Mouse (Mus musculus) C2C12 (cell line): Measurements from ENCODE around the gene Rnf8. TPM values are rescaled to one million over a fixed set of nuclear protein-coding genes. Genes with fewer than 3 reads are reported as not detected.

ENCODE experiments used
- H3K27me3 ChIP-seq: one replicate; pipeline ENCODE4 v1.6.1; 2011; ENCODE audit not compliant: control insufficient read depth, insufficient read depth, insufficient read length
- H3K36me3 ChIP-seq: one replicate; pipeline ENCODE4 v1.6.1; 2011; ENCODE audit not compliant: control insufficient read depth, insufficient read depth
- H3K4me3 ChIP-seq: one replicate; pipeline ENCODE4 v1.5.1; 2011; ENCODE audit warnings: mild to moderate bottlenecking, control low read depth; ENCODE audit not compliant: poor library complexity, insufficient read depth, severe bottlenecking
- H3K79me2 ChIP-seq: one replicate; pipeline ENCODE4 v1.6.1; 2011; ENCODE audit not compliant: control insufficient read depth, insufficient read depth
- H3K79me3 ChIP-seq: one replicate; pipeline ENCODE4 v1.6.1; 2011; ENCODE audit warnings: low read depth, control low read depth
- H3ac ChIP-seq: one replicate; pipeline ENCODE3; 2011; ENCODE audit warnings: low read depth; ENCODE audit not compliant: control insufficient read depth, insufficient read length
- CEBPB ChIP-seq: IDR thresholded peaks from one replicate; pipeline ENCODE4 v1.6.1; 2011; ENCODE audit warnings: low read depth, mild to moderate bottlenecking, control low read depth, moderate library complexity
- CTCF ChIP-seq: IDR thresholded peaks from one replicate; pipeline ENCODE4 v1.5.1; 2011; ENCODE audit not compliant: control insufficient read depth, insufficient read depth, insufficient read length
- FOSL1 ChIP-seq: IDR thresholded peaks from one replicate; pipeline ENCODE4 v1.8.0; 2011; ENCODE audit warnings: mild to moderate bottlenecking, low read length; ENCODE audit not compliant: poor library complexity, insufficient read depth, severe bottlenecking
- MAX ChIP-seq: IDR thresholded peaks from one replicate; pipeline ENCODE4 v1.6.1; 2011; ENCODE audit warnings: mild to moderate bottlenecking, control low read depth
- MYOD1 ChIP-seq: IDR thresholded peaks from one replicate; pipeline ENCODE4 v1.6.1; 2011; ENCODE audit warnings: low read depth; ENCODE audit not compliant: control insufficient read depth, insufficient read length
- MYOG ChIP-seq: IDR thresholded peaks from one replicate; pipeline ENCODE4 v1.6.1; 2011; ENCODE audit not compliant: control insufficient read depth, insufficient read length; ENCODE audit errors: extremely low read depth
- USF1 ChIP-seq: IDR thresholded peaks from one replicate; pipeline ENCODE4 v1.6.1; 2011; ENCODE audit warnings: low read depth, mild to moderate bottlenecking, control low read depth, moderate library complexity
- polyA plus RNA-seq: library from polyadenylated mRNA; unstranded; fragments of >200 nt; fragmentation: generic; extraction: Trizol; gene quantifications from one replicate; pipeline ENCODE4 v1.2.1, GENCODE M21; 2012; ENCODE audit warnings: missing spikeins

Gene Rnf8
- polyA plus RNA-seq, 1 experiment, result 22.7 TPM

DNA sequence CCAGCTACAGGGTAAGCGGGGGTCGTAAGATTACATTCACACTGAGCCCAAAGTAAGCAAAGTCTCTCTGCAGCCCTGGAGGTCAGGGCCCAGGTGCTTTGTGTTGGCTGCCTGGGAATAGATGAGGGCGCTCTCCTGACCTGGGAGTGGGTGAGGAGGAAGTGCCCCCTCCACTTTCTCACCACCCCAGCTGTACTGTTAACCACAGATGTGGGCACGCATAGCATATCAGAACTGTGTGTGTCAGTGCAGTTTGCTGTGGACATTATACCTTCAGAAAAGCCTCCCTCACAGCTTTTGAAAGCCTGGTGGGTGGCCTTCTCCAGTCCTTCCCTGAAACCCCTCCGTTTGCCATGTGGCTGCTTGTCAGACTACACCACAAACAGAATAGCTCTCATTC lies 30.3 kb upstream of the Rnf8 start:
- Histone ChIP-seq H3K79me3 (no peaks in the 10 kb centered on the region), H3K27me3 (no peaks in the 10 kb centered on the region), H3K4me3 (no peak overlapping the region), H3K36me3 (peaks cover 9% of the 10 kb centered on the region), H3ac (no peak overlapping the region), H3K79me2 (no peaks in the 10 kb centered on the region)
- TF ChIP-seq MAX, result no peak
- no peak for TF ChIP-seq CTCF
- TF ChIP-seq MYOG, result no peak
- no peak for TF ChIP-seq MYOD1
- no peak for TF ChIP-seq FOSL1
- TF ChIP-seq USF1, result no peak
- TF ChIP-seq CEBPB, result no peak

DNA sequence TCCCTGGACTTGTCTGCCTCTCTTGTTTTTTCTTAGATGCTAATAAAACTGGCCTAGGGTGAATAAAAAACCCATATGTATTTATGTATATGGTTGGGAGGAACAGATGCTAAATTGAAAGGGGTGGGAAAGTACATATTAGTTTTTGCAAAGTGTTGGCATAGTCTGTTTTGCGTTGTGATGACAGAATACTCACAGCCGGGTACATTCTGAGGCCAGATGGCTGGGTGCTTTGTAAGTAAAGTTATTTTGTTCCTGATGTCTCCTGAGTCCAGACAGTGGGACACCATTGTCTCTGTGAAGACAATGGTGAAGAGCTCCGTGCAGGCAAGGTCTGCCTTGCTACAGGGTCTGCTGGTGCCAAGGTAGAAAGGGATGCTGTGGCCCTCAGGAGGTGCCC lies 29.9 kb upstream of the Rnf8 start:
- Histone ChIP-seq H3K27me3 (no peaks in the 10 kb centered on the region), H3K36me3 (peaks cover 5% of the 10 kb centered on the region), H3K79me2 (no peaks in the 10 kb centered on the region), H3ac (no peak overlapping the region), H3K4me3 (no peak overlapping the region), H3K79me3 (no peaks in the 10 kb centered on the region)
- no peak for TF ChIP-seq MAX
- TF ChIP-seq MYOG, result no peak
- TF ChIP-seq USF1, result no peak
- no peak for TF ChIP-seq FOSL1
- no peak for TF ChIP-seq MYOD1
- no peak for TF ChIP-seq CTCF
- TF ChIP-seq CEBPB, result no peak

DNA sequence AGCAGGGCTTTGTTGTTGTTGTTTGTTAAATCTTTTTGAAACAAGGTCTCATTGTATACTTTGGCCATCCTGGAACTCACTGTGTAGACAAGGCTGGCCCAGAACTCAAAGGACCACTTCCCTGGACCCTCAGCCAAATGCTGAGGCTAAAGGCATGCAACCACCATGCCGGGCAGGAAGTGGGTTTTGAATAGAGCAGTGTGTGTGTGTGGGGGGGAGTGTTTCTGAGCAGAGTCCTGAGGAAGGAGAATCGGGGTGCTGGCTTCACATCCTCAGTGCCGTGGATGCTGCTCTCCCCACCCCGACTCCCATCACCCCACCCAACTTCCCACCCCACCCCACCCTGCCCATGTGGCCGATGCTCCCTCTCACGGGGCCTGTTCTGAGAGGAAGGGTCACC lies 29.1 kb upstream of the Rnf8 start:
- no peaks in the 10 kb centered on the region for H3K27me3 ChIP-seq
- H3K36me3 ChIP-seq, result peaks cover 3% of the 10 kb centered on the region
- H3K4me3 ChIP-seq, result no peak overlapping the region
- H3ac ChIP-seq, result no peak overlapping the region
- TF ChIP-seq FOSL1, result no peak
- no peak for TF ChIP-seq CTCF
- no peak for TF ChIP-seq MAX
- no peak for TF ChIP-seq CEBPB
- TF ChIP-seq MYOD1, result no peak
- TF ChIP-seq USF1, result no peak
- TF ChIP-seq MYOG, result no peak
- no peaks in the 10 kb centered on the region for H3K79me3 ChIP-seq
- H3K79me2 ChIP-seq, result no peaks in the 10 kb centered on the region

DNA sequence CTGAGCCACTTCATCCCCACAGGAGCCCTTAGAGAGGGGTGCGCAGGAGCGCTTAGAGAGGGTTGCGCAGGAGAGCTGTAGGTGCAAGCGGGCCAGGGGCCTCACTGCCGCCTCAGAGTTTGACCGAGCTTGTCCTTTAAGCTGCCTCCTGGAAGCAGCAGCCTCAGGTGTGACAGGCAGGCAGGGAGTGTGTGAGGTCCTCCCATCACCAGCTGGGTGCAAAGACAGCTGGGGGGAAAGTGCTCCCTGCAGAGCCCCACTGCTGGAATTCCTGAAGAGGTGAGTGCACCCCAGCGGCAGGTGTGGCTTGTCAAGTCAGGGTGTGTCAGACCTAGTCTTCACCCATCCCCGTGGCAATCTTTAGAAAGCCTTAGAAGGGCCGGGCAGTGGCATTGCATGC lies 27.7 kb upstream of the Rnf8 start:
- peaks cover 3% of the 10 kb centered on the region for H3K36me3 ChIP-seq
- no peak for TF ChIP-seq MYOG
- no peak for TF ChIP-seq CTCF
- no peak for TF ChIP-seq MAX
- TF ChIP-seq MYOD1, result no peak
- TF ChIP-seq FOSL1, result no peak
- TF ChIP-seq CEBPB, result no peak
- TF ChIP-seq USF1, result no peak
- H3K79me2 ChIP-seq, result no peaks in the 10 kb centered on the region
- no peak overlapping the region for H3ac ChIP-seq
- no peaks in the 10 kb centered on the region for H3K79me3 ChIP-seq
- H3K27me3 ChIP-seq, result no peaks in the 10 kb centered on the region
- H3K4me3 ChIP-seq, result no peak overlapping the region

DNA sequence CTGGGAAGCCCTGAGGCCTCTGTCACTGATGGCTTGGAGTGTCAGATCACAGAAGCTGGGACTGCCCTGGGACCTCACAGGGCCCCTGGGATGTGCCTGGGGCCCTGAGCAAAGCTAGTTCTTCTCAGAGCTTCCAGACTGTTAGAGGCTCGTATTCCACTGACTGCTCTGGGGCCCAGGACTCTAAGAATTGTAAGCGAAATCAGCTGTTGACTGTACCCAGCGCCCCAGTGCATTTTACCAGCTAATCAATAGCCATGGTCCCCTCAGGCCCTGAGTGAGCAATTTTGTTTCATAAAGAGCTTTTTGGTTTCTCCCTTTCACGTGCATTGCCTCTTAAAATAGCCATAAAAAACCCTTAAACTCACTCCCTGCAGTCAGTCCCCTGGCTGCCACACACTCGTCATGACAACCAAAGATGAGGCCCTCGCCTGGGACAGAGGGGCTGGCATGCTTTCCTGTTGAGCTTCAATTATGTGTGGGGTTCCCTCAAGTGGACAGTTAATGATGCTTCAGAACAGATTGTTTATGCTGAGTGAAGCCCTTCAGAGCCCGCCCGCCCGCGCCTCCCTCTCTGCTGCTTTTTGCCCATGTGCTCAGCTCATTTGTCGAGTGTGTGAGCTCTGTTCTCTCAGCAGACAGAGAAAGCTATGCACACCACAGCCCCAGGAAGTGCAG lies 25.2 kb upstream of the Rnf8 start:
- no peaks in the 10 kb centered on the region for H3K27me3 ChIP-seq
- H3K79me3 ChIP-seq, result no peaks in the 10 kb centered on the region
- TF ChIP-seq MYOG (no peak), USF1 (no peak), MYOD1 (no peak), FOSL1 (no peak), CTCF (no peak), CEBPB (no peak), MAX (no peak)
- H3K79me2 ChIP-seq, result no peaks in the 10 kb centered on the region
- H3K36me3 ChIP-seq, result no peaks in the 10 kb centered on the region
- H3ac ChIP-seq, result no peak overlapping the region
- H3K4me3 ChIP-seq, result no peak overlapping the region
